In the genomic region with DNA sequence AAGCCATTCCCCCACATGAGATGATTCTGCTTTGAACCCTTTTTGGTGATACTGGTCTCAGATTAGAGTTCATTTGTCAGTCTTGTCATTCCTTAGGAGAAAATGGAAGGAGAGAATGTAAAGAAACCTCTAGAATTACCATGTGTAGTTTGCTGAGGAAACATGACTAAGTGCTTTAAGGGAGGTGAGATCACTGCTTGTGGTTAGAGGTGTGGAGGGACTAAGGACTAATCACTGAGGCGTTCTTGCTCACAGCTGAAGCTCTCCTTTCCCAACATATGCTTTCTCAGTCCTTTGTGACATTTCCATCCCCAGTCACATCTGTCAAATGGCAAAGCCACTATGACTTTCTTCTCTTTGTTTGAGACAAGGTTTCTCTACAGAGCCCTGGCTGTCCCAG, we compare ENCODE assay signal across 24 mouse cellular contexts.
"Had no signal": no experiment of that assay in that cellular context is flagged by ENCODE, and none has a peak within 500 bp of the region (broad histone marks: within the 10 kb centered on the region; RNA-seq: fewer than 3 reads in every experiment).

No protein-coding gene starts in this region.

- H3K27ac ChIP-seq: heart, adult 2 months; heart, embryonic 13.5 days; heart, embryonic 15.5 days; hindbrain, embryonic 13.5 days; hindbrain, embryonic 15.5 days; hindbrain, postnatal 0 days; kidney, embryonic 15.5 days; kidney, postnatal 0 days; layer of hippocampus, adult 2 months; limb, embryonic 13.5 days; limb, embryonic 15.5 days; liver, embryonic 12.5 days; liver, embryonic 14.5 days had no signal

- H3K36me3 ChIP-seq: heart, embryonic 13.5 days; heart, embryonic 15.5 days; hindbrain, embryonic 13.5 days; hindbrain, embryonic 15.5 days; kidney, embryonic 15.5 days; limb, embryonic 13.5 days; limb, embryonic 15.5 days; liver, embryonic 12.5 days had no signal

- H3K4me2 ChIP-seq: heart, embryonic 11.5 days; heart, embryonic 13.5 days; heart, embryonic 15.5 days; hindbrain, embryonic 13.5 days; hindbrain, embryonic 15.5 days; kidney, embryonic 15.5 days; limb, embryonic 13.5 days; limb, embryonic 15.5 days; liver, embryonic 12.5 days had no signal

- H3K9me3 ChIP-seq: heart, embryonic 13.5 days; heart, embryonic 15.5 days; hindbrain, embryonic 13.5 days; hindbrain, embryonic 15.5 days; kidney, embryonic 15.5 days; limb, embryonic 13.5 days; limb, embryonic 15.5 days; liver, embryonic 12.5 days had no signal

- H3K9ac ChIP-seq: heart, embryonic 13.5 days; heart, embryonic 15.5 days; hindbrain, embryonic 13.5 days; hindbrain, embryonic 15.5 days; kidney, embryonic 15.5 days; limb, embryonic 13.5 days; limb, embryonic 15.5 days; liver, embryonic 12.5 days; liver, embryonic 14.5 days had no signal

- H3K27me3 ChIP-seq: heart, embryonic 13.5 days; heart, embryonic 15.5 days; hindbrain, embryonic 13.5 days; hindbrain, embryonic 15.5 days; kidney, embryonic 15.5 days; limb, embryonic 13.5 days; limb, embryonic 15.5 days had no signal

- DNase-seq: gastrocnemius, postnatal 14 days; gastrocnemius, postnatal 36 days; heart, adult 2 months; kidney, adult 11 months; kidney, adult 2 months; kidney, adult 9 months; kidney, postnatal 25 days; kidney, postnatal 4 days; layer of hippocampus, postnatal 36 days; left cerebral cortex, postnatal 4 days had no signal

- H3K4me3 ChIP-seq: heart, adult 2 months; heart, embryonic 13.5 days; heart, embryonic 15.5 days; hindbrain, embryonic 13.5 days; hindbrain, embryonic 15.5 days; kidney, embryonic 15.5 days; layer of hippocampus, adult 2 months; limb, embryonic 13.5 days; limb, embryonic 15.5 days; liver, embryonic 12.5 days had no signal

- ATAC-seq: hindbrain, postnatal 0 days; intestine, embryonic 16.5 days; liver, embryonic 12.5 days had no signal

- H3K4me1 ChIP-seq: heart, embryonic 15.5 days; hindbrain, embryonic 13.5 days; hindbrain, embryonic 15.5 days; kidney, embryonic 15.5 days; limb, embryonic 13.5 days; limb, embryonic 15.5 days had no signal
